Mouse (Mus musculus) thymus, postnatal 25 days (tissue): Measurements from ENCODE around the gene Gm20695.
"Not testable (repeated sequence)": the region's sequence is repeated elsewhere in the genome, so short reads cannot be mapped to it uniquely, and the experiment has no call there.

ENCODE experiments used
- DNase-seq: peaks from one replicate; pipeline ENCODE4 v3.0.0; 2022

The Gm20695 gene

DNA sequence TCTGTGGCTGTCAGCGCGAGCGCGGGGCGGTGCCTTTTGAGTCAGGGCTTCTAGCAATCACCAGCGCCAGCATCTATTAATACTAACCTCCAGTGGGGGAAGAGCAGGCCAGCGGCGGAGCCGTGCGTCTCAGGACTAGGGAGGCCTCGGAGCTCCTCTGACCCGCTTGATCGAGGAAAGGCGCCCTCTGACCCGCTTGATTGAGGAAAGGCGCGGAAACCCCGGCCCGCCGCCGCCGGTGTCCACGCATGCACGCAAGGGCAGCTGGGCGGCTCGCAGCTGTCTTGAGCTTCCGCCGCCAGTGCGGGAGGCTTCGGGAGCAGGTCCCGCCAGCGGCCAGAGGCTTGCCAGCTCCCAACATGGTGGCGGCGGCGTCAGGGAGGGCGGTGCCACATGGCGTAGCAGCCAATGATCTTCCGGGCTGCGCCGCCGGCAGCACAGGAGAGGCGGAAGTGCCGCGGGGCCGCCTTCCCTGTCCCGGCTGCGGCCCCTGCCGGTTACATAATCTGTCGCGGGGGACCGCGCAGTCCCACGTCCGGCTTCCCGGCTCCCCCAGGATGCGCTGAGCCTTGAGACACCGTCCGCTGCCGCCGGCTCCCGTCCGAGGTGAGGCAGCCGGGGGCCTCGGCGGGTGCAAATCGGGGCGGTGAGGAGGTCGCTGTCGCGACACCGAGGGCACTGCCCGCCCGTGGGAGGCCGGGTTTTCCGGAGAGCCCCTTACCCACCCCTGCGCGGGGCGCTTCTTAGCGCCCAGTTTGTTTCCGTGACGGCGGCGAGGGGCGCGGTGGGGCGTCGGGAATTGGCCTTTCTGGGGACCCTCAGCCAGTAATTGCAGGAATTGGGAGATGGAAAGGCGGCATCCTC is at the start of gene Gm20695, which contains the start of gene Zfp597:
Gm20695 (plus strand) TSS at position 448 of the 864 bp plus-strand sequence.
Zfp597 (minus strand) TSS at position 361 of the 864 bp plus-strand sequence.
- DNase-seq = peak; percentile 95

DNA sequence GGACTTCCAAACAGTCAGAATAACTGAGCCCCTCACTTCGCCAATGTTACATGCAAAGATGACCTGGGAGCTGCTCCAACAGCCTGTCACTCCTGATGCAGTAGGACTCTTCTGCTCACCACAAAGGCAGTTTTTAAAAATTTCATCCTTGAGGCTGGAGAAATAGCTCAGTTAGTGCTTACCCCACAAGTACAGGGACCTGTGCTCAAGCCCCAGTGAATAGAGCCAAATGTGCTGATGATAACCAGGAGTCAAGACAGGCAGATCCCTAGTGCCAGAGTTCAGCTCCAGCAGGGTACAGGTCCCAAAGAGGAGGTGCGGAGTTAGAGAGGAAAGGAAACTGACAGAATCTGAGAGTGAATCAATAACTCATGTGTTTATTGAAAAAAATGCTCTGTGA is 49.0 kb upstream of the Gm20695 start:
- no peak for DNase-seq

DNA sequence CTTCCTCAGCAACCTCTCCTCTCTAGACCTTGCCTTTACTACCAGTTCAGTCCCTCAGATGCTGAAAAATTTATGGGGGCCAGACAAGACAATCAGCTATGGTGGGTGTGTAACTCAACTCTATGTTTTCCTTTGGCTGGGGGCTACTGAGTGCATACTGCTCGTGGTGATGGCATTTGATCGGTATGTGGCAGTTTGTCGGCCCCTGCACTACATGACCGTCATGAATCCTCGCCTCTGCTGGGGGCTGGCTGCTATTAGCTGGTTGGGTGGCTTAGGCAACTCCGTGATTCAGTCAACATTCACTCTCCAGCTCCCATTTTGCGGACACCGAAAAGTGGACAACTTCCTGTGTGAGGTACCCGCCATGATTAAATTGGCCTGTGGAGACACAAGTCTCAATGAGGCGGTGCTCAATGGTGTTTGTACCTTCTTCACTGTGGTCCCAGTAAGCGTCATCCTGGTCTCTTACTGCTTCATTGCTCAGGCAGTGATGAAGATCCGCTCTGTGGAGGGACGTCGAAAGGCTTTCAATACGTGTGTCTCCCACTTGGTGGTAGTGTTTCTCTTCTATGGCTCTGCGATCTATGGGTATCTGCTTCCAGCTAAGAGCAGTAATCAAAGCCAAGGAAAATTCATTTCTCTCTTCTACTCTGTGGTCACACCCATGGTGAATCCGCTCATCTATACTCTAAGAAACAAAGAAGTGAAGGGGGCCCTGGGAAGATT is 45.1 kb upstream of the Gm20695 start:
- peak; percentile 26 for DNase-seq

DNA sequence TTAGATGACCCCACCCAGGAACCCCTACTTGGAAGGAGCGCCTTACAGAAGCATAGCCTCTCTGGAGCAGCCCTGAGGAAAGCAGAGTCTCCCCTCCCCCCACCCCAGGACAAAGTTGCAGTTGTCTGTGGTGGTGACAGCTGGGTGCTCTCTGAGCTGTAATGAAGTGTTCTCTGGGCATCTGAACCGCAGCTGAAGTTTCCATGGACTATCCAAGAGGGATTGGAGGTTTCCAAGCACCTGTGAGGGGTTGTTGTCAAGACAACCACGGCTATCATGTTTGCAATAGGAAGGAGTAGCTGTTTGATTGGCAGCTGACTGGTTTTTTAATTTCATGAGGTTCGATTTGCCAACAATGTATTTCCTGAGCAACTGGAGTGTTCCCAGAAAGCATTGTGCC is 41.5 kb upstream of the Gm20695 start:
- DNase-seq = no peak

DNA sequence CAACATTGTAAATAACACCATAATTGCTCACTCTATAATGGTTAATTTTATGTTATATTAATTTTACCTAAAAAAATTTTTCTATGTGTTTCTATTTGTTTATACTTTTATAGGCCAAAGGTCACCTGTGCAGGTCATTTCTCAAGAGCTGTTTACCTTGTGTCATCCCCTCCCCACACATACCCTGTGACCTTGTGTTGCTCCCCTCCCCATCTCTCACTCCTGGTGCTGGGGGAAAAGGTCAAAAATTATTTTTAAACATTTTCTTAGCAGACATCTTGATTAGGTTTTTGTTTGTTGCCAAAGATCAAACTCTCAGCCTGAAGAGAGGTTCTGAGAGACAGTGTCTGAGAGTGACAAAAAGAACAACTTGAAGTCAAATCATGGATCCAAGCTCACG is 40.7 kb upstream of the Gm20695 start:
- no peak for DNase-seq

DNA sequence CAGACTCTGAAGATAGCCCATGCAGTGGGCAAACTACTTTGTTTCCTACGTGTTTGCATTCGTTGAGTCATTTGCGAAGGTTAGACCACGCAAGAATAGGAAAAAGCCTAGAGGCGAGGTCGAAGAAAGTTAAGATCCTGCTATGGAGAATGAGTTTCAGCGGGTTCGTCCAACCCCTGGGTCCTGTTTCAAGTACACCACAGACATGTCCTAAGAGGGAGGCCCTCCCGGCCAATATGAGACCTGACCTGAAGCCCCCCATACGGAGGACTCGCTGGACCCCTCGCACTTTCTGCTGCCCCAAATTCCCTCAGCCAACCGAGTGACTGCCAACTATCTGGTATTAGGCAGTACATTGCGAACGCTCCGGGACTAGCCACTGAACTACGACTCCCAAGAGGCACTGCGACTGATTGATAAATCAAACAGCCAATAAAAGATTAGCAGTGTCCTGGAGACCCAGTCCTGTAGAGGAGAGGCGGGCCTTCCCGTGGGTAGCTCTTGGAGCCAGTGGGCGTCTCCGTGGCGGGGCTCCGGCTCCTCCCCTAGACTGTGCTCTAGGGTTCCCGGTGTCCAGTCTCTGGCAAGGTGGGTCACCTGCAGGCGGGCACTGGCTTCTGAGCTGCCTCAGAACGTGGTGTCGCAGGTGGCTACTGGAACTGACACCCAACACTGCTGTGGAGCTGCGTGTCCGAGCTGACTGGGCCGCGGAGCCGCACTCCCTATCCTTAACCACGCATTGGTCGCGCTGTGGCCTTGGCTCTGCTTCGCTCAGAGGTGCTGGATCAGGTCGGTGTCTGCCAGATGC is 37.5 kb upstream of the Gm20695 start, which contains the start of gene Zfp174:
Zfp174 (plus strand) TSS at position 558 of the 808 bp plus-strand sequence.
- DNase-seq = peak; percentile 90

DNA sequence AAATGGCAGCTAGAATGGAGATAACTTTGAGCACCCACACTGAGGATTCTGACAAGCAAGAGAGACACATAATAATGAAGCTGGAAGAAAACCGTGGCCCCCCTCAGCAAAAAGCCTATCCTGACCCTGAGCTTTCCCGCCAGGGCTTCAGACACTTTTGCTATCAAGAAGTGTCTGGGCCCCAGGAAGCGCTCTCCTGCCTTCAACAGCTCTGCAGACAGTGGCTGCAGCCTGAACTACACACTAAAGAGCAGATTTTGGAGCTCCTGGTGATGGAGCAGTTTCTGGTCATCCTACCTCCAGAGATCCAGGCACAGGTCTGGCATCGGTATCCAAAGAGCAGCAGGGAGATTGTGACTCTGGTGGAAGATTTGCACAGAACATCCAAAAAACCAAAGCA is 36.6 kb upstream of the Gm20695 start:
- no peak for DNase-seq

DNA sequence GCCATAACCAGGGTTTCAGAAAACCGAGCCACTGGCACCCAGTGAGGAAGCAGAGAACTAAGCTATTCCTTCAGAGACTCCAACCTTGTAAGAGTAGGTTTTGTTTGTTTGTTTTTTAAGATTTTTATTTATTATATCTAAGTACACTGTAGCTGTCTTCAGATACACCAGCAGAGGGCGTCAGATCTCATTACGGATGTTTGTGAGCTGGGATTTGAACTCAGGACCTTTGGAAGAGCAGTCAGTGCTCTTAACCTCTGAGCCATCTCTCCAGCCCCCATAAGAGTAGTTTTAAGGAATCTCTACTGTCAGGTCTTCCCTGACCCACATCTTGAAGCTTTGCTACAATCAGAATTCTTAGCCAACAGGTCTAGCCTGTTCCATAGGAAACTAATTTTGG is 36.0 kb upstream of the Gm20695 start:
- no peak for DNase-seq

DNA sequence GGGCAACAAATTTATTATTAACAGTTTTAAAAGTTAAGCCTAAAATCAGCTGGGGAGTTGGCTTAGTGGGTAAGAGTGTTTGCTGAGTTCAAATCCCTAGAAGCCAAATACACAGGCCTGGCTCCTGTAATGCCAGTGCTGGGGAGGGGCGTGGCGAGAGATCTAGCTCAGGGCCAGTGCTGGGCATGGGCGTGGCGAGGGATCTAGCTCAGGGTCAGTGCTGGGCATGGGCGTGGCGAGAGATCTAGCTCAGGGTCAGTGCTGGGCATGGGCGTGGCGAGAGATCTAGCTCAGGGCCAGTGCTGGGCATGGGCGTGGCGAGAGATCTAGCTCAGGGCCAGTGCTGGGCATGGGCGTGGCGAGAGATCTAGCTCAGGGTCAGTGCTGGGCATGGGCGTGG is 33.1 kb upstream of the Gm20695 start:
- DNase-seq = not testable (repeated sequence)

DNA sequence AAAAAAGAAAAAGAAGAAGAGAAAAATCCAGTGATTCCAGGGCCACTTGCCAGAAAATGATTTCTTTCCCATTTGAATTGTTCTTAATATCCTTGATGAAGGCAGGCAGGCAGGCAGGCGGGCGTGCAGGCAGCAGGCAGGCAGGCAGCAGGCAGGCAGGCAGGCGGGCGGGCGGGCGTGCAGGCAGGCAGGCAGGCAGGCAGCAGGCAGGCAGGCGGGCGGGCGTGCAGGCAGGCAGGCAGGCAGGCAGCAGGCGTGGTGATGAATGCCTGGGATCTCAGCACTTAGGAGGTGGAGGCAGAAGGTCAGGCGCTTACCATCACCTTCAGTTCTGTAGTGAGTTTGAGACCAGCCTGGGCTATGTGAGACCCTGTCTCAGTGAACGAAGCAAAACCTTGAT is 31.9 kb upstream of the Gm20695 start:
- no peak for DNase-seq

DNA sequence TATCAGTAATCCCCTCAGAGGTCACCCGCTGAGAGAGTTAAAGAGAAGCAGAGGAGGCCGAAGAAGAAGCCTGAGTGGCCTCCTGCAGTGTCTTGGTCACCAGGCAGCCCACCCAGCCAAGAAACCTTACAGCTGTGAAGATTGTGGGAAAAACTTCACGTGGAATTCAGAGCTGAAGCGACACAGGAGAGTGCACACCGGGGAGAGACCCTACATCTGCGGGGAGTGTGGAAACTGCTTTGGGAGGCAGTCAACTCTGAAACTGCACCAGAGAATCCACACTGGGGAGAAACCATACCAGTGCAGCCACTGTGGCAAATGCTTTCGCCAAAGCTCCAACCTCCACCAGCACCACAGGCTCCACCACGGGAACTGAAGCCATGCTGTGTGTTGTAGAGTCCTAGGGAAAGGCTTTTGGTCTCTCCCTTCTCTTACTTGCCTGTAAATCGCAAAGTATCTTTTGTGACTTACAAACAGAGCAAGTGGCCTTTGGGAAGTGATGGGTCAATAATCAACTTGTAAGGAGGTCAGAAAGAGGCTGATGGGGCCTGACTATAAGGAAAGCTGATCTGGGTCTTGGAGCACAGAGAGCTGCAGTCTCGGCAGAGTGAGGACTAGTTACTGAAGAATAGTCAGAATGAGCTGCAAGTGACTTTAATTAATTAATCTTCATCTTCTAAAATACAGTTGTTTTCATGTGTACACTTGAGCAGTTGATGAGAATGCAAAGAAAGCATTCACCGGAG is 29.8 kb upstream of the Gm20695 start:
- no peak for DNase-seq

DNA sequence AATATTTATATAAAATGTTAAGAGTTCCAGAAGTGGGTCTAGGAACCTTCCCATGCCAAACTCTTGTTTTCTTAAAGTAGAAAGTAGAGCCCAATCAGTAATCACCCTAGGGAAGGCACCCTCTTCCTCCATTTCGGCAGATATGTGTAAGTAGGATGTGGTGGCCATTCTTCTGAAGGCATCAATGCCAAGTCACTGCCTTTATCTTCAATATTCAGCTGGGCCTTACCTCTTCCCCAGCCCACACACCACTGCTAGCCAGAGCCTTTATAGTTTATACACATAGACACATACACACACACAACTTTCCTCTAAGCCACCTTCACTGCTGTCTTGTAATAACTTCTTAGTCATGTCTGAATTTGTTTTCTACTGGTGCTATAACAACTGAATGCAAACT is 28.7 kb upstream of the Gm20695 start:
- DNase-seq = no peak

DNA sequence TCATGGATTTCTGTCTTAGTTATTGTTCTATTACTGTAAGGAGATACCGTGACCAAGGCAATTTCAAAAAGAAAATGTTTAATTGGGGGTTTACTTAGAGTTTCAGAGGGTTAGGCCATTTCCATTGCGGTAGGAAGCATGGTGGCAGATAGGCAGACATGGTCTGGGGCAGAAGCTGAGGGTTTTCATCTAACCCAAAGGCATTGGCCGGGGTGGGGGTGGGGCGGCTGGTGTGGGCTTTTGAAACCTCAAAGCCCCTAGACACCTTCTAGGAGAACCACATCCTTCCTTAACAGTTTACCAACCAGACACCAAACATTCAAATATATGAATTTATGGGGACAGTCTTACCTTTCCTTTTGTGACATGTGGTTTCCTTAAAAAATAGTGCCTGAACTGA is 25.2 kb upstream of the Gm20695 start:
- DNase-seq = no peak

DNA sequence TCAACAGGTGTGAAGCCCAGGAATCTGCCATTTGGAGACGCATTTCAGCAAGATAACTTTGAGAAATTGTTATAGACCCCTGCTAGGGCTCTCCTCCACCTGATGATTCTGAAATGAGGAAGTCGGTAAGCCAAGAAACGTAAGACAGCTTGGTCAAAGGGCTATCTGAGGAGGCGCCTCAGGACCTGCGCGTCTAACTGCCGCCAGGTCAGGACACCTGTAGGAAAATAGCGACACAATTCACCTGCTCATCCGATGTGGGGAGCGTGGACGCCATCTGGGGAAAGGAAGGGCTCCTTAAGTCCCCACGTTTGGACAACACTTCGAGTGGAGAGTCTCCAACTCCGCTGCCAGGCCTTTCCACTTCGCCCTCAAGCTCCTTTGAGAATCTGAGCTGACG is 12.6 kb upstream of the Gm20695 start:
- no peak for DNase-seq

DNA sequence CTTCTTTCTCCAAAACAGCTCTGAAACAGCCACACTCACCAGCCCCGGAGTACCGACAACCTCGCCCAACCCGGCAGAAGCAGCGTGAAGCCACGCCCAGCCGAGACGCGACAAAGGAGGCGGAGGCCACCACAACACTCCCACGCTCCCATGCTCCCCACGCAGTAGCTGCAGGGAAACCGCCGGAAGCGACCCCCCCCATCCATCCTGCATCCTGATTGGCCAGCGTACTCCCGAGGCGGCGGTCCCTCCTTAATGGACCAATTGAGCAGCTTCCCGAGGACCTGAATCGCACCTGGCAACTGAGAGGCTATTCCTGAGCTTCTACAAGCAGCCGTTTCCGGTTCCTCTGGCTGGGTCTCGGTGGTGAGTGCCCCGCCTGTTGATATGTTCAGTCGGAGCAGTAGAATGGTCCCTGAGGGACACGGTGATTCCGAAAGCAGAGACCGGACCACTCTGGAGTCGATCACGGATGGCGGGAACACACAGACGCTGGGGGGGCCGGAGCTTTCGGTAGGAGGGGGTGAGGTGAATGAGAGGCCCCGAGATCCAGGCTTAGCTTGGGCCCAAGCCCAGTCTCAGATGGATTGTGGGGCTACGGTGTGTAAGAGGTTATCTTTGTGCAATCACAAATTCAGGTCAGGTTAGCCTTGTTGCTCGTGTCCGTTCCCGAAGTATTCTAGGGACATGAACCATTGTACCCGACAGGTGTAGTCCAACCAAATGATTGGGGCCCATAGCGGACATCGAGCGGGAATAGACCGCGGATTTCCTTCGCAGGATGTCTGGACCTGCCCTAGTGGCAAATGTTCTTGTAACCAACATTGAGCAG is 12.0 kb upstream of the Gm20695 start, which contains the start of gene Naa60:
Naa60 (plus strand) TSS at position 160 of the 832 bp plus-strand sequence.
- DNase-seq = peak; percentile 93

DNA sequence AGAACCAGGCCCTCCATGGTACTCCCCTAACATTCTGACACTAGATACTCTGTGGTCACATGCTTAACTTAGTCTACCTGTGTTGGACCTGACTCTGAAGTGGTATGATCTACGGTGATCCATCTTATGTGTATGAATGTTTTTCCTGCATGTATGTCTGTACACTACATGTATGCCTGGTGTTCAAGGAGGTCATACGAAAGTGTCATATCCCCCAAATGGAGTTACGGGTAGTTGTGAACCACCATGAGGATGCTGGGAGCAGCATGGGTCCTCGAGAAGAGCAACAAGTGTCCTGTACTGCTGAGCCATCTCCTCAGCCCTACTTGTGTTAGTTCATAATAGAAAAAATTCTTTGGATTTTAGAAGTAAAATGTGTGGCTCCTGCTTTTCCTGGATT is 8.1 kb upstream of the Gm20695 start:
- DNase-seq = no peak

DNA sequence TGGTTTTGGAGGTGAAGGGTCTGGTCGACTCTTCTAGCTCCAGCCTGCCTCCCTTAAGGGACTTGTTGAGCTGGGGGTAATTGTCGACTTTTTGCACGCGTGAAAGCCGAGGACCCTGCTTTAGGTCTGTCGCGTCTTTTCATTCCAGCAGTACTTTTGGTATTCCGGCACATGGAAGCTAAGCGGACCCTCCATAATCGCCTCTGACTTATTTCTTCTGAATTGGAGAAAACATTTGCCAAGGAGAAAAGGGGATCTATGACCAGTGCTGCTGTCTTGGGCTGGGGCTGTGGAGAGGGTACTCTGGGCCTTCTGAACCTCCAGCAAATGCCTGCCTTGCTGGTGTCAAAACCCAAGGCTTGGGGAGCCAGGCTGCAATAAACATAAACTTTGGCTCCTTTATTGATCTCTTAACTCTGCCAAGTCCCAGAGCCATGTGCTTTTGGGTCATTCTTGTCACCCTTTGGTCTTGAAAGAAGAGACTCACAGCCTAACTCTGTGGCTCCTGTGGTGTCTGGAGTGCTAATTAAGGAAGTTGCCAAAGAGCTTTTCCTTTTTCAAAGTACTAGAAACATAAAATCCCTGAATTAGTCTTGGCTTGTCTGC is 720 bp downstream of the Gm20695 start:
- no peak for DNase-seq

DNA sequence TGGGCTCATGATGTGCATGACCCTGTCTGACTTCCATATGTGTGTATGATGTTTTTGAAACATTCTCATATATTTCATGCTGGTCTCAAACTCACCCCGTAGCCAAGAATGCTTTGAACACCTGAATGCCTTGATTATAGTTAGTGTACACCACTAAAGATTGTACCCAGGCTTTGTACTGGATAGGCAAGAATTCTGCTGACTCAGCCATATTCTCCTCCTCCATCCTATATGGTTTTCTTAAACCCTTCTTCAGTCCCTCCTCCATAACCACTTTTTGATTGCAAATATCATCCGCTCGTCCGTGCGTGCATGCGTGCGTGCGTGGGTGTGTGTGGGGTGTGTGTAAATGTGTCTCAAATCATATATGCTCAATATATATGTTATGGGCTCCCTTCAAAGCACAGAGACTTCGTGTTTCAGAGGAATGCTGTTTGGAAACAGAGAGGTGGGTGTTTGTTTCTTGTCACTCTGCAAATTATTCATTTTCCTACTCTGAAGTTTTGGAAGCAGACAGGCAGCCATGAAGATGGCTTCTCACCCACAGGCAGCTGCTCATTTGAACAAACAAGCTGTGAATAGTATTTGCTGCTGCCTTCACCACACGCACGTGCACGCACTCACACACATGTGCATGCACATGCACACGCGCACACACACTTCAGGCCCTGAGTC is 7.3 kb downstream of the Gm20695 start:
- no peak for DNase-seq

DNA sequence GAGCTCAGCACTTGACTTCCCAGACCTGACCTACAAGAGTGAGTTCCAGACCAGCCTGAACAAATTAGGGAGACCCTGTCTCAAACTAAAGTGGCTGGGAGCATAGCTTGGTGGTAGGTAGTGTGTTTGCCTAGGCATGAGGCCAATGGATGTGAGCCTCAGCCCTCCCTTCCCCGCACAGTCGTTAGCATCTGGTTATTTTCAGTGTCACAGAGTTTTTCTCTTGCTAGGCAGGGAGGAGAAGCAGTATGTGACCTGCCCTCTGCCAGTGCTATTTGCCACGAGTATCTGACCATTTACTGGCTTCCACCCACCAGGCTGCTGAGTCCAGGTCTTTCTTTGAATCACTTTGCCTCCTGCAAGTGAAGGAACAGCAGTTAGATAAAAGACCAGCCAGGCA is 9.3 kb downstream of the Gm20695 start:
- DNase-seq = no peak

DNA sequence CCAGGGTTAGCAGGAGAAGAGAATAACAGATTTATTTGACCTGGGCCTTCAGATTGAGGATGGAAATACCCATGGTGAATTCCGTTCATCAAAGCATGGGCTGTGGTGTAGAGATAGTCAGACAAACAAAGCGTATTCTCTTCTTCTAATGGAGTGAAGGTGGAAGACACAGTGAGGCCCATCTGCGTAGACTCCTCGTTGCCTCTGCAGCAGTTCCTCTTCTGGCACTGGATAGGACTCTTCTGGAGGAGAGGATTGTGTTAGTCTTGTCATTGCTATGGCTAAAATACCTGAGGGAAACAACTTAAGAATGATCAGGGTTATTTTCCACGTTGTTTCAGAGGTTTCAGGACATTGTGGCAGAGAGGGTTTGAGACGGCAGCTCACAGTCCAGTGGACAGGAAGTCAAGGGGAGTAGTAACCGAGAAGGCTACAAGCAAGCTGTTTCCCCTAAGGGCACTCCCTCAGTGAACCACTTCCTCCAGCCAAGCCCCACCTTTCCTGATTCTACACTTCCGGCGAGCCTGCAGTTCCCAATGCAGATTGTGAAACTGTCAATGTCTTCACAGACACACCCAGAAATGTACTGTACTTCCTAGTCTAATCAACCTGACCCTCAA is 10.8 kb downstream of the Gm20695 start:
- peak; percentile 47 for DNase-seq
